Mouse (Mus musculus) retina, adult 2 months (tissue): Measurements from ENCODE around the gene Gm47995.
"Not testable (repeated sequence)": the region's sequence is repeated elsewhere in the genome, so short reads cannot be mapped to it uniquely, and the experiment has no call there.

Experiments used
- DNase-seq: peaks from one replicate; pipeline ENCODE4 v3.0.0-alpha.2; 2012; ENCODE audit warnings: low read depth, low spot score

The Gm47995 gene

GRCm38 (mm10) chr1:151198120-151198519, at the start of gene Gm47995:
TSS of gene Gm47995 (plus strand) at chr1:151198448.
- not testable (repeated sequence) for DNase-seq

- DNase-seq = no peak
Measured at GRCm38 (mm10) chr1:151150211-151150610, 48.0 kb upstream of the Gm47995 start.

DNA sequence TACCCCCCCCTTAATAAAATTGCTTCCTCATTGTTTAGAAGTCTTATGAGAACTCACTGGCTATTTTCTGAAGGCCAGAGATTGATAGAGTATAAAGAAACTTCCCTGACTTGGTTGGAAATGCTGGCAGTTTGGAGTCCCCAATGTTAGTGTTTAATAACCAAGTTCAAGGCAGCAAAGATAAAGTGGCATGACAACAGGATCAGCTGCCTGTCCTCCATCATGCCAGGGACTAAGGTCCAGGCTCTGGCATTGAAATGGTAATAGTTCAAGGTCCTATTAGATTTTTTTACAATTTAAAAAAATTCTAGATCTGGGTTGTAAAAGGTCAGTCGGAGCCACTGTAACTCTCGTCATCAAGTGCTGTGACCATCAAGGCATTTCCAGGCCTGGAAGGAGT, 47.2 kb upstream of the Gm47995 start:
- no peak for DNase-seq

GRCm38 (mm10) chr1:151153056-151153652, 45.1 kb upstream of the Gm47995 start:
- no peak for DNase-seq

DNA sequence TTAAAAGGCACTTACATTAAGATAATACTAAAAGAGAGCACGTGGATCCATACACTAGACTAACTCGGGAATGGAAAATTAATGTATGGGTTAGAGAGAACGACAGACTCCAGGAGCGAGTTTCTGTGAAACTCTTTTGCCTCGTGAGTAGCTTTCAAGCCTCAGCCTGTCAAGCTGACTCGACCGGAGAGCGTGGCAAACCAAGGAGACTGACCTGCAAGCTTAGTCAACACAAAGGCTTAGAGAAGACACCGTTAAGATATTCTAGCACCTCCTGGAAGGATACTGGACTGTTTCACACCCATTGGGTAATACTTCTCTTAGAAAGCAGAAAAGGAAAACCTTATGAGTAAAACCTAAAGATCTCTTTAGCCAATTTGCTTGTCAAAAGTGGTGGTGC, 44.1 kb upstream of the Gm47995 start:
- not testable (repeated sequence) for DNase-seq

DNA sequence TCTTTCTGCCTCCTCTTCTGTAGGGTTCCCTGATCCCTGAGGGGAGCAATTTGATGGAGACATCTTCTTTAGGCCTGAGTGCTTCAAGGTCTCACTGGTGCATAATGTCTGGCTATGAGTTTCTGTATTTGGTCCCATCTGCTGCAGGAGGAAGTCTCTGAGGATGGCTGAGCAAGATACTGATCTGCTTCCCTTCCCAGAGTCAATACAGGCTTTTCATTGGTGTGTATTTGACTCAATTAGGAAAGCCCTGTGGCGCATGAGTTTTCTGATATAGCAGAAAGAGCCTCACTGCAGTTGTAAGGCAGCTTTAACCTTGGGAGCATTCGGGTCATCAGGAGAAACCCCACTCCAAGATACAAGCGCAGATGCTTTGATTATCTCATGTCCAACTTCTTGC, 42.1 kb upstream of the Gm47995 start:
- DNase-seq = no peak

GRCm38 (mm10) chr1:151156777-151157632, 41.2 kb upstream of the Gm47995 start:
- DNase-seq = no peak

- peak; percentile 11 for DNase-seq
Measured at GRCm38 (mm10) chr1:151157963-151158856, 40.0 kb upstream of the Gm47995 start.

DNA sequence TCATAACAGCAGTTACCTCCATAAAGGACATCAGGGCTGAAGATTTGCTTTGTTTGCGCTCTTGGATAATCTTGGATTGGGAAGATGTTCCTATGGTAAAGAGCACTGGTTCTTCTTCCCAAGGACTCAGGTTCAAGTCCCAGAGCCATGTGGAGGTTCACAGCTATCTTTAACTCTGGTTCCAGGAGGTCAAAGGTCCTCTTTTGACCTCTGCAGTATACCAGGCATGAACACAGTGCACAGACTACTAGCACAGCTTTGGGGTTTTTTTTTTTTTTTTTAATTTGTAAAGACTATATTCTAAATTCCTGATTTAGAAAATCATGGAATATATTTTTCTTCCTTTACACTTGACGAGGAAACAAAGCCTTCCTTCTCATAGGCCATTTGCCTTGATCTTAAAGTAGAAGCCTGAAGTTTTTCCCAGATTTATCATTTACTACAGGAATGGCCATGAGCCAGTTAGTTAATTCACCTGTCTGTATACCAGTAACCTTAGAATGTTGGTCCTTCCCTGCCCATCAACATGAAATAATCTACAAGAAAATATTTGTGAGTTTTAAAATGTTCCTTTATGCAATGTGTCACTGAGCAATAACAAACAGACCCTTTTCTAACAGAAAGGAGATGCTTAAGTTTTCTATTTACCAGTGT, 39.3 kb upstream of the Gm47995 start:
- DNase-seq = no peak

GRCm38 (mm10) chr1:151166031-151166430, 32.2 kb upstream of the Gm47995 start:
- no peak for DNase-seq

- DNase-seq = no peak
Measured at GRCm38 (mm10) chr1:151167297-151168047, 30.8 kb upstream of the Gm47995 start.

DNA sequence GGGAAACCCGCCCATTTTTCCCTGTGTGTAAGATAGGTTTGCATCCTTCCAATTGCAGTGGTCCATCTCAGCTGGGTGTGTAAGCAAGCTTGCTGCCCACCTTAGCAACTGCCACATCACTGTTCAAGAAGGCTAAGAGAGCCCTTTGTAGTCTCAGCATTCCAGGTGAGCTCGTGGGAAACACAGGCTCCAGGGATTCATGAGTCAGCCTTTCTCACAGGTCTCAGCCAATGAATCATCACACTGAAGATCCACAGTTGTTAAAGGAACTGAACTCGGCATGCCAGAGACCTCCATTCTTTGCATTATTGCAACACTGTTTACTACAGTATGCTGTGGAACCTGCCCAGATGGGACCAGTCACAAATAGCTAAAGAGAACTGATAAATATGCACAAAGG, 29.6 kb upstream of the Gm47995 start:
- no peak for DNase-seq

DNA sequence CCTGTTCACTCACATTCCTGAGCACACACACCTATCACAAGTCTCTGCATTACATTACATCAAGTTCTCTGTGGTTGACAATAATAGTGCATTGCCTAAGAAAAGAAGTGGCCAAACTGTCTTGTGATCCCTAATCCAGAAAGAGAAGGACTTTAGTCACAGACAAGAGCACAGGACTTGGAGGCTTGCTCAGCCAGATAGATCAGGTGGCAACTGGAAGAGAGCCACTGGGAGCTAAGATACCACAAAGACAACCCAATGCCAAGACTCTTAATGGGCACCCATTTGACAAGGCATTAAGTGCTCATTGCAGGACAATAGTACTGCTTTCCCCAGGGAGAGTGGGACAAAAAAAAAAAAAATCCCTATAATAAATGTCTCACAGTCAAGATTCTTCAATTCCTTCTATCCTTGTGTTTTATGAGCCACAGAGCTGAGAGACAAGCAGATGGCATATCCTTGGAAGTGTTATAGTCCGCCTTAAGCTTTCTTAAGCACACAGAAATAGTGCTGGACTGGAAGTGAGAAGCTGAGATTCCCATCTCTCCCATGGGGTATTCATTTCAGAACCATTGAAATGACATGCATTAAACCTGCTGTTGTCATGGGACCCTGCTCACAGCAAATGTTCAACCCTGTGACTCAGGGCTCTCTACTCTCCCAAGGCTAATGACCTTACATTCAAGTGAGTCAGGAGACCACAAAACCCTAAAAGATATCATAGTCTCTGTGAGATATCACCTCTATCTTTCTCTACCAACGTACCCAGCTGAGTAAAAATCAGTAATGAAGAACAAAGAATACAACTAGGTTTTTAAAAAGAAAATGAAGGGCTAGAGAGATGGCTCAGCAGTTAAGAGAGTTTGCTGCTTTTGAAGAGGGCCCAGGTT, 26.4 kb upstream of the Gm47995 start:
- DNase-seq = no peak

GRCm38 (mm10) chr1:151177030-151177936, 21.0 kb upstream of the Gm47995 start:
- no peak for DNase-seq

DNA sequence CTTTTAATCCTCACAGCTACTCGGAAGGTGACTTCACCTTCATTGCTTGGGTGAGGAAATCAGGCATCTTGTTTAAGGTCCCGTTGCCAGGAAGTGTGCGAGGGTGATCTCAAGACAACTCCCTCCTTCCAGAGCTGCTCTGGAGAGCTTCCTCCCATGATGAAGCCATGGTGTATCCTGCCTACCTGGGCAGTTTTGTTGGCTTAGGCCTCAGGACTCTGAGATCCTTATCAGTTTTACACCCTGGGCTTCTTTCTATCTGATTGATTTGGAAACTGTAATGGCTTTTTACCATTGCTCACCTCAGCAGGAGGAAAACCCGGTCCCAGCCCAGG, 20.3 kb upstream of the Gm47995 start:
- DNase-seq = no peak

DNA sequence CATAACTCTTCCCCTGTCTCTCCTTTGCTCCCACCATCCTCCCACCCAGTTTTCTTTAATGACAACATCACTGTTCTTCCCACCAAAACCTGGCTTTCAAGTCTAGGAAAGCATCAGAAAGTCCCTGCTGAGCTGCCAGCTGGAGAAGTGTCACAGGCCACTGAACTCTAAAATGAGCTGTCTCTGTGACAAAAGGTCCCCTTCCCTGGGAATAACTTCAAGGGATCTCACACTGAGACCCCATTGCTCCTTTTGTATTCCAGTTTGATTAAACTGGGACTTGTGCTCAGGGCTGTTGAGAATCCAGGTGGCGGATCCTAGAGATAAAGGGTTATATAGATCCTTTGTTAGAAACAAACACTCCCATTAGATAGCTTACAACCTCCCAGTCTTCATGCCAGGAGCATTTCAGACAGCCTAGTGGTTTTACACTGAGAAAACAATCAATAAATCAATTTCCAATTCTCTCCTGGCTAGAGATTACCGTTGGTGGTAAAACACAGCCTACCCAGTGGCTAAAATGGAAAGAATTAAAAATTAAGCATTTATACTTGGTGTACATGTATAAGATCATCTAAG, 19.7 kb upstream of the Gm47995 start:
- no peak for DNase-seq

DNA sequence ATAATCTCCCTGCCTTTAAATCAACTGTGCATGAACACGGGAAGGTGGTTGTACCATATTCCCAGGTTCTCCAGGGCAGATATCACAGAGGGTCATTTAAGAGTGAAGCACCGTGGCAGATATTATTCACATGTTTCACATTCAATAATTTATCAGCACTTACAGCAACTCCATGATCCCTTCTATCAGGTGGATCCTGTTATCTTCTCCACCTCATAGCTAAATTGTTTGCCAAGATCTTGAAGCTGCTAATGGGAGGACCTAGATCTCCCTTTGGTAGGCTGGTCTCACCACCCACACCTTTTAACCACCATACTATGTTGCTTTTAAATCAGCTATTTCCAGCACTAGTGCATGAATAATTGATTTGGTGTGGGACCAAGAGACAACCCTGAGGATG, 18.1 kb upstream of the Gm47995 start:
- DNase-seq = no peak

- not testable (repeated sequence) for DNase-seq
Measured at GRCm38 (mm10) chr1:151182266-151182665, 16.0 kb upstream of the Gm47995 start, which contains the start of gene Gm47985. TSS of gene Gm47985 (plus strand) at chr1:151182537.
